Mouse (Mus musculus) embryonic facial prominence, embryonic 13.5 days (tissue): ENCODE results near the gene Adam15. TPM values are rescaled to one million over a fixed set of nuclear protein-coding genes. Genes with fewer than 3 reads are reported as not detected.

Experiments used
- ATAC-seq: fragments of 200-750 bp; cut with Nextera tagmentation; 2 replicates; pipeline ENCODE4 v1.8.0; 2017; ENCODE audit warnings: low read depth; ENCODE audit not compliant: insufficient number of reproducible peaks, insufficient read depth, low FRiP score, low TSS enrichment
- H3K27ac ChIP-seq: fragments of 300-500 bp; sonication (generic); 2 replicates; pipeline ENCODE4 v1.5.1; 2015; ENCODE audit warnings: moderate library complexity, mild to moderate bottlenecking, inconsistent platforms
- H3K27me3 ChIP-seq: fragments of 300-500 bp; sonication (generic); 2 replicates; pipeline ENCODE4 v1.6.1; 2015; ENCODE audit warnings: mild to moderate bottlenecking, inconsistent platforms
- H3K36me3 ChIP-seq: fragments of 300-500 bp; sonication (generic); 2 replicates; pipeline ENCODE4 v1.6.1; 2015; ENCODE audit warnings: mild to moderate bottlenecking, inconsistent platforms
- H3K4me1 ChIP-seq: fragments of 300-500 bp; sonication (generic); 2 replicates; pipeline ENCODE4 v1.6.1; 2015; ENCODE audit warnings: inconsistent platforms
- H3K4me2 ChIP-seq: fragments of 300-500 bp; sonication (generic); 2 replicates; pipeline ENCODE4 v1.6.1; 2015; ENCODE audit warnings: moderate library complexity, mild to moderate bottlenecking, inconsistent platforms
- H3K4me3 ChIP-seq: fragments of 300-500 bp; sonication (generic); 2 replicates; pipeline ENCODE4 v1.5.1; 2015; ENCODE audit warnings: mild to moderate bottlenecking, inconsistent platforms
- H3K9ac ChIP-seq: fragments of 300-500 bp; sonication (generic); 2 replicates; pipeline ENCODE4 v1.6.1; 2015; ENCODE audit warnings: mild to moderate bottlenecking, inconsistent platforms
- H3K9me3 ChIP-seq: fragments of 300-500 bp; sonication (generic); 2 replicates; pipeline ENCODE4 v1.6.1; 2016; ENCODE audit warnings: inconsistent platforms
- WGBS: fragments of 180-500 bp; shearing (Covaris S2); methylation state at CpG from one replicate; pipeline ENCODE4 v1.1.7; 2015; ENCODE audit warnings: mixed read lengths; 5-methylcytosine and 5-hydroxymethylcytosine counted together
- polyA plus RNA-seq: library from polyadenylated mRNA; unstranded; fragments of >200 nt; fragmentation: Nextera tagmentation; extraction: Ambion mirVana; gene quantifications from 2 replicates; pipeline ENCODE4 v1.2.1, GENCODE M21; 2015

Gene Adam15
- polyA plus RNA-seq, 1 experiment from 2014 or later, result 52.6 TPM

DNA sequence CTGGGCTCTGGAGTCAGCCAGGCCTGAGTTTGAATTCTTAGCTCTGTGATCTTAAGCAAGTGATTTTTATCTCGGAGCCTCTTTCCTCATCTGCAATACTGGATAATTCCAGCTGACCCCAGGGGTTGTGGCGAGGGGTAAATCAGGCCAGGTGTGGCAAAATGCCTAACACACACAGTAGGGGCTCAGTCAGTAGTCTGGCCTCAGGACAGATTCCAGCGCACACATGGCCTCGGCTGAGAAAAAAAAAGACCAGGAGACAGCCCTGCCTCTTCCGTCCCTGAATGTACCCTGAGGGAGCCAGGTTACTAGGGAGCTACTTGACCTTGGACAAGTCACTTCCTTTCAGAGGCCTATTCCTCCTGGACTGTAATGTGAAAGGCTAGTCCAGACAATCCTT lies 33.2 kb upstream of the Adam15 start:
- peaks cover 5% of the 10 kb centered on the region; the same call in 1 of the 2 replicates for H3K36me3 ChIP-seq
- H3K9me3 ChIP-seq, result no peaks in the 10 kb centered on the region
- 59% methylated on average over 5 of the region's 5 CpGs for WGBS
- peaks cover 44% of the 10 kb centered on the region for H3K4me1 ChIP-seq
- no peak overlapping the region for H3K9ac ChIP-seq
- H3K27ac ChIP-seq, result no peak overlapping the region
- H3K4me2 ChIP-seq, result no peak overlapping the region
- ATAC-seq, result no peak
- no peak overlapping the region for H3K4me3 ChIP-seq
- no peaks in the 10 kb centered on the region for H3K27me3 ChIP-seq

- no peaks in the 10 kb centered on the region for H3K27me3 ChIP-seq
- H3K4me2 ChIP-seq, result no peak overlapping the region
- ATAC-seq, result no peak
- peaks cover 40% of the 10 kb centered on the region for H3K4me1 ChIP-seq
- no peaks in the 10 kb centered on the region for H3K9me3 ChIP-seq
- H3K27ac ChIP-seq, result no peak overlapping the region
- no peak overlapping the region for H3K9ac ChIP-seq
- H3K4me3 ChIP-seq, result no peak overlapping the region
- WGBS, result 86% methylated on average over 9 of the region's 9 CpGs
- H3K36me3 ChIP-seq, result peaks cover 5% of the 10 kb centered on the region; the same call in 1 of the 2 replicates
Measured at GRCm38 (mm10) chr3:89382033-89382882, 32.5 kb upstream of the Adam15 start.

DNA sequence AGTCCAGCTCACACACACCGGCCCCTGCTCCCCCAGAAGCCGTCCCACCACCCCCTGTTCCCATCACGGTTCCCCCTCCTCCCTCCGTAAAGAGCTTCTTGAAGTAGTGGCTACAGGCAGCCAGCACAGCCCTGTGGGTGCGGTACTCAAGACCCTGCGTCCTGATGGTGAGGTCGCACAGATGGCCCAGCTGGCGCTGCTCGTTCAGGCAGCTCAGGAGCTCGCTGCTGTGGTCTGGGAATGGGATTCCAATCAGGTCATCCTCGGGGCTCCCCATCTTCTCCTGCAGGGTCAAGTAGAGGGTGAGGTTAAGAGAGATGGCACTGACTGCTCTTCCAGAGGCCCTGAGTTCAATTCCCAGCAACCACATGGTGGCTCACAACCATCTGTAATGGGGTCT lies 31.4 kb upstream of the Adam15 start:
- Histone ChIP-seq H3K9ac (no peak overlapping the region), H3K27me3 (no peaks in the 10 kb centered on the region), H3K36me3 (peaks cover 5% of the 10 kb centered on the region; the same call in 1 of the 2 replicates), H3K9me3 (no peaks in the 10 kb centered on the region), H3K4me3 (no peak overlapping the region), H3K4me2 (no peak overlapping the region), H3K27ac (no peak overlapping the region), H3K4me1 (peaks cover 31% of the 10 kb centered on the region)
- ATAC-seq, result no peak
- 84% methylated on average over 11 of the region's 11 CpGs for WGBS

- Histone ChIP-seq H3K27me3 (no peaks in the 10 kb centered on the region), H3K36me3 (peaks cover 5% of the 10 kb centered on the region; the same call in 1 of the 2 replicates), H3K9ac (no peak overlapping the region), H3K4me2 (no peak overlapping the region), H3K27ac (no peak overlapping the region), H3K4me1 (peaks cover 30% of the 10 kb centered on the region), H3K9me3 (no peaks in the 10 kb centered on the region), H3K4me3 (no peak overlapping the region)
- ATAC-seq, result no peak
- 90% methylated on average over 18 of the region's 18 CpGs for WGBS
Measured at GRCm38 (mm10) chr3:89380711-89381110, 30.9 kb upstream of the Adam15 start.

DNA sequence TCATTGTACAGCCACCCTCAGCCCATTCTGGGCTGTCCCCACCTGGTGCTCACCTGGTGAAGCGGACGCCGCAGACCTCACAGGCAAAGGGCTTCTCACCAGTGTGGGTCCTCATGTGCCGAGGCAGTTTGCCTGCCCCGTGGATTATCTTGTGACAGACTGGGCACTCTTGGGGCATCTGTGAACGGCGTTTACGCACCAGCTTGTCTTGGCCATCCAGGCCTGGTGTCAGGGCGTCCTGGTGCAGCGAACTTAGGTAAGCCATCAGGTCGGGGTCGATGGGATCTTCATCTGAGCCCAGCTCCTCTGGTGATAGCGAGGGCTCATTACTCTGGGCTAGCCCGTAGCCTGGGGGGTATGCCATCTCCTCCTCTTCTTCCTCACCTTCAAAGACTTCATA lies 30.5 kb upstream of the Adam15 start:
- Histone ChIP-seq H3K4me3 (no peak overlapping the region), H3K27ac (no peak overlapping the region), H3K36me3 (peaks cover 5% of the 10 kb centered on the region; the same call in 1 of the 2 replicates), H3K4me1 (peaks cover 26% of the 10 kb centered on the region), H3K27me3 (no peaks in the 10 kb centered on the region), H3K4me2 (no peak overlapping the region), H3K9ac (no peak overlapping the region), H3K9me3 (no peaks in the 10 kb centered on the region)
- ATAC-seq, result no peak
- 91% methylated on average over 14 of the region's 14 CpGs for WGBS

- H3K36me3 ChIP-seq, result peaks cover 5% of the 10 kb centered on the region; the same call in 1 of the 2 replicates
Measured at GRCm38 (mm10) chr3:89379388-89380131, 29.8 kb upstream of the Adam15 start.

DNA sequence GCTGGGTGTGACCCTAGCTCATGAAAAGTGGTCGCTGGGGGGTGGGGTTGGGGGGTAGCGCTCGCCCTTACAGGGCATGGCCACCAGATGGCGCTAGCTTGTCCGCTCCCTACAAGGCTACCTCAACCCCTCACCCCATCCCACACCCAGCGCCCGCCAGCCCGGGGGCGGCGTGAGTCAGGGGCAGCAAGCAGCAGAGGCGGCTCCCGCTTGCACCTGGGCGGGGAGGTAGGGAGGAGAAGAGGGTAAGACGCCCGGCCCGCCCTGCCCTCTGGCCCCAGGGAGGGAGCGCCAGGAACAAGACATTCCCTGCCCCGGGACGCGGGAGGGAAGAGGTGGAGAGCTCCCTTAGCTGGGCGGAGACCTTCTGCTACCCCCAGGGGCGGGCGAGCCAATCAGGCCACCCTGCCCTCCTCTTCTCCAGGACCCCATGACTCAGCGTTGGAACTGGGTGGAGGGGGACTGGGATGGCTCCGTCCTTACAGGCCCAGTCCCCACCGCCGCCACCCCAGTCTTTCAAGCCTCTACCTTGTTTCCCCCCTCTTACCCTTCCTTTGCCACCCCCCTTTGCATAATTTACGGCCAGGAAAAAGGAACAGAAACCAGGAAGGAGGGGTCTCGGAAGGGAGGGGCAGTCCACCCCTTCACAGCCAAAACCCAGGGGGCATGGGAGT lies 28.7 kb upstream of the Adam15 start:
- H3K27me3 ChIP-seq, result no peaks in the 10 kb centered on the region

More at GRCm38 (mm10) chr3:89379388-89380131, 29.8 kb upstream of the Adam15 start:
- H3K27ac ChIP-seq, result no peak overlapping the region
- no peak for ATAC-seq
- 86% methylated on average over 31 of the region's 31 CpGs for WGBS
- H3K9me3 ChIP-seq, result no peaks in the 10 kb centered on the region
- no peak overlapping the region for H3K4me2 ChIP-seq
- no peak overlapping the region for H3K4me3 ChIP-seq
- H3K4me1 ChIP-seq, result peaks cover 19% of the 10 kb centered on the region
- H3K9ac ChIP-seq, result no peak overlapping the region
- no peaks in the 10 kb centered on the region for H3K27me3 ChIP-seq

GRCm38 (mm10) chr3:89377831-89378230 lies 28.0 kb upstream of the Adam15 start:
- 79% methylated on average over 4 of the region's 4 CpGs for WGBS
- Histone ChIP-seq H3K36me3 (peaks cover 5% of the 10 kb centered on the region; the same call in 1 of the 2 replicates), H3K9me3 (no peaks in the 10 kb centered on the region), H3K4me3 (peak overlapping the region; percentile 55), H3K9ac (no peak overlapping the region), H3K4me1 (peaks cover 14% of the 10 kb centered on the region), H3K4me2 (peak overlapping the region; percentile 71), H3K27me3 (no peaks in the 10 kb centered on the region), H3K27ac (0 out of 2 replicates have a peak overlapping the region, but pooled peaks have one; percentile 51)
- no peak for ATAC-seq

More for the DNA sequence above, 28.7 kb upstream of the Adam15 start:
- peak overlapping the region; percentile 71 for H3K4me2 ChIP-seq
- no peaks in the 10 kb centered on the region for H3K9me3 ChIP-seq
- H3K4me3 ChIP-seq, result peak overlapping the region; percentile 55
- peak overlapping the region; percentile 75 for H3K9ac ChIP-seq
- WGBS, result under 1% methylated on average over 28 of the region's 29 CpGs
- H3K4me1 ChIP-seq, result peaks cover 14% of the 10 kb centered on the region
- H3K36me3 ChIP-seq, result peaks cover 5% of the 10 kb centered on the region; the same call in 1 of the 2 replicates
- ATAC-seq, result peak; percentile 78
- peak overlapping the region; percentile 51 for H3K27ac ChIP-seq

DNA sequence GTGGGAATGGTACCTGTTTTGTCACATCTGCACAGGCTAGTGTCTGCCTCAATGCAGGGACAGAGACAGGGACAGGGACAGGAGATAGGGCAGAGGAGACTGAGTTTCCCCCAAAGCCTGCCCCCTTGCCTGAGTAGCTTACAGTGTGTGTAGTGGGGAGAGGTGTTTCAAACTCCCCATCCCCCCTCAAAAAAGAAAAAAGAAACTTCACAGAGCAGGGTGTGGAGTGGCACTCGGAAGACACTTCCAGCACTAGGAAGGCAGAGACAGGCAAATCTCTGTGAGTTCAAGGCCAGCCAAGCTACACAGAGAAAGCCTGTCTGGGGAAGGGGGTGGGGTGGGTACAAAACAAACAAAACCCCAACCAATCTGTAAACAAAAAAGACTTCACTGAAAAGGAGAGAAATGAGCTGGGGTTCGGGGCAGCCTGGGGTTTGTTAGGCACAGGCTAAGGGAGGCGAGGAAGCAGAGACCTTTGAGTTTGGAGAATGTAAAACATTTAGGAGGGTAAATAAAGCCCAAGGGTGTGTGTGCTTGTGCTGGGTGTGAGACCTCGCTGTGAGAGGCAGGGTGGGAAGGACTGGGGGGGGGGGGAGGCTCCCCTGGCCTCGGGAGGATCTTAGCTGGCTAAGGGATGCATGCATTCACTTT lies 23.9 kb upstream of the Adam15 start:
- Histone ChIP-seq H3K9ac (no peak overlapping the region), H3K36me3 (no peaks in the 10 kb centered on the region), H3K4me1 (peaks cover 8% of the 10 kb centered on the region), H3K4me3 (no peak overlapping the region), H3K9me3 (no peaks in the 10 kb centered on the region), H3K27me3 (no peaks in the 10 kb centered on the region), H3K27ac (no peak overlapping the region), H3K4me2 (no peak overlapping the region)
- no peak for ATAC-seq
- 40% methylated on average over 5 of the region's 5 CpGs for WGBS

DNA sequence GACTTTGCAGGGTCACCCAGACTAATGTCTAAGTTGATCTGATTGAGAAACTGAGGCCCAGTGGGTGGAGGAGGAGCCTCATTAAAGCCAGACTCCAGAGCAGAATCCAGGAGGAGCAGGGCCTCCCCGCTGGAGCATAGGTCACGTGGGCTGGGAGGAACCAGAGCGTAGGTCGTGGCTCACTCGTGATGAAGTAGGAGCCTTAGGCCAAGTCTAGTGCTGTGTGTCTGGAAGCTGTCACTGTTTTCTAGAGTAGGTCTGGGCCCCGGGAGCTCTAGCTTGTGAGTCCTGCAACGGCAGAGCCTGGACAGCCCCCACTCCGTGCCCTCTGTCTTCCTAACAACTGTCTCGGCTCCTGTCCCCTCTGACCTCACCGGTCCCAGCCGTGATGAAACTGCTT lies 17.5 kb upstream of the Adam15 start:
- H3K36me3 ChIP-seq, result no peaks in the 10 kb centered on the region
- no peak overlapping the region for H3K4me2 ChIP-seq
- no peak overlapping the region for H3K4me3 ChIP-seq
- no peaks in the 10 kb centered on the region for H3K9me3 ChIP-seq
- 57% methylated on average over 11 of the region's 11 CpGs for WGBS
- no peaks in the 10 kb centered on the region for H3K27me3 ChIP-seq
- ATAC-seq, result no peak
- no peak overlapping the region for H3K9ac ChIP-seq
- H3K4me1 ChIP-seq, result 0 out of 2 replicates have a peak, but pooled peaks cover 4% of the 10 kb centered on the region
- H3K27ac ChIP-seq, result no peak overlapping the region
